Mouse (Mus musculus): ENCODE data around the gene Tmc3. TPM values are rescaled to one million over a fixed set of nuclear protein-coding genes. Genes with fewer than 3 reads are reported as not detected.

Gene Tmc3
- total RNA-seq, 2 experiments from 2014 or later: 0.17 to 0.41 TPM

- DNase-seq (ENCODE audit: low spot score in 2 of 2): no peak
These were observed 83.4 kb downstream of the Tmc3 start for GRCm38 (mm10) chr7:83667936-83668645.

GRCm38 (mm10) chr7:83668724-83669123 lies 84.0 kb downstream of the Tmc3 start:
- peak; percentile 62 to 72 for DNase-seq (ENCODE audit: low spot score in 2 of 2)

- no peak for DNase-seq (ENCODE audit: low spot score in 2 of 2)
These were observed 86.8 kb downstream of the Tmc3 start for GRCm38 (mm10) chr7:83671573-83671972.

Other genes starting within 250 kb of the Tmc3 start
- gene Stard5, start 47.0 kb downstream of the Tmc3 start, total RNA-seq (2021): 10 to 100 TPM; 17.6 to 18.5 TPM
- 10 to 100 TPM; 59.2 to 70.7 TPM for gene Il16, start 160.8 kb downstream of the Tmc3 start, total RNA-seq (2021)
- 1 to 10 TPM in 1 of 2 experiments, under 1 TPM in 1; 0.76 to 1.9 TPM for gene Cfap161, start 210.0 kb downstream of the Tmc3 start, total RNA-seq (2021)

Measured in layer of hippocampus, postnatal 14 days (tissue).